Mouse (Mus musculus): Measurements from ENCODE around the gene Lsg1. TPM values are rescaled to one million over a fixed set of nuclear protein-coding genes. Genes with fewer than 3 reads are reported as not detected.

Gene Lsg1
- polyA plus RNA-seq, 1 experiment: 31.3 TPM

DNA sequence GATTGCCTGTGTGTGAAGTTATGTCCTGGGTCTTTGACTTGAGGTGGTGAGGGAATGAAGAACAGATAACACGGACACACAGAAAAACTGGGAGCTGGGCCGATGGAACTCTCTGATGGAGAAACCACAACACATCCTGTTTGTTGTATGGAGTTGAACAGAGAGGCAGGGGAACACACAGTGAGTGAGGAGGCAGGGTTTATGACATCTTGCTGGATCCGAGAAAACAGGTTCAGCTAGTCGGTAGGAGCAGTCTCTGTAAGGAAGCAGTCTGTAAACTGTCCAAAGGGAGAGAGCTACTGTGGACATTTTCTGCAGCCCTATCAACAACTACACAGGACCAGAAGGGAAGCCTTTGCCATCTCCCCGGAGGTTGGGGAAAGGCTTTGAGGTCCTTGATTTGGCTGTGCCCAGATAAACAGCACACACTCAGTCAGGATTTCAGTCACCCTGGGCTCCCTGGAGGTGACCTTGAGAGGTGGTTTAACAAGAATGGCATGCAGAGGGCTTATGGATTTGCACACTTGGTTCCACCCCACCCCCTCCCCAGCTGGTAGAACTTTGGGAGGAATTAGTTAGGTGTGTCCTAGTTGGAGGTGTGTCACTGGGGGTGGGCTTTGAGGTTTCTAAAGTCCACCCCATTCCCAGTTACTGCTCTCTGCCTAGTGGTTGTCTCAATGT, 27.9 kb downstream of the Lsg1 start:
- TF ChIP-seq POLR2A (IDR thresholded peaks at IDR 0.05; ENCODE audit: low read depth, low read length): no peak
- no peak for TF ChIP-seq CTCF (IDR thresholded peaks at IDR 0.05; ENCODE audit: borderline replicate concordance, insufficient read depth, low read length)

DNA sequence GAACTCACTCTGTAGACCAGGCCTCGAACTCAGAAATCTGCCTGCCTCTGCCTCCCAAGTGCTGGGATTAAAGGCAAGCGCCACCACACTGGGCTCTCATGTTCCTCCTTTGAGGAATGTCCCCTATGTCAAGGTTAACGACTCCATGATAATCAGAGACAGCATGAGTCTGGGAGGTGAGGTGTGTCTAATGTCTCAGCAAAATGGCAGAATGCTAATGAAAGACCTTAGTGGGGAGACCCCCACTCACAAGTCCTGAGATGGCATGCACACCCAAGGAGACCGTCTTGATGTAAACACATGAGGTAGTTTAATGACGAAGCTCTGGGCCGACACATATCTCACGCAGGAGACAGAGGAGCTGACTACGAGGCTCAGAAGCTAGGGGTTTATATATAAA, 33.3 kb downstream of the Lsg1 start:
- H3K4me3 ChIP-seq (ENCODE audit: insufficient read depth, low read length): no peak overlapping the region
- TF ChIP-seq POLR2A (IDR thresholded peaks at IDR 0.05; ENCODE audit: low read depth, low read length) (no peak), CTCF (IDR thresholded peaks at IDR 0.05; ENCODE audit: borderline replicate concordance, insufficient read depth, low read length) (no peak)
- H3K27ac ChIP-seq (ENCODE audit: insufficient read depth, low read length): no peak overlapping the region
- peaks cover 7% of the 10 kb centered on the region; the same call in 1 of the 2 replicates for H3K4me1 ChIP-seq (ENCODE audit: control insufficient read depth, insufficient read depth, low read length)

More for the DNA sequence above, 27.9 kb downstream of the Lsg1 start:
- Histone ChIP-seq H3K27ac (ENCODE audit: insufficient read depth, low read length) (no peak overlapping the region), H3K4me3 (ENCODE audit: insufficient read depth, low read length) (no peak overlapping the region), H3K4me1 (ENCODE audit: control insufficient read depth, insufficient read depth, low read length) (no peaks in the 10 kb centered on the region)

DNA sequence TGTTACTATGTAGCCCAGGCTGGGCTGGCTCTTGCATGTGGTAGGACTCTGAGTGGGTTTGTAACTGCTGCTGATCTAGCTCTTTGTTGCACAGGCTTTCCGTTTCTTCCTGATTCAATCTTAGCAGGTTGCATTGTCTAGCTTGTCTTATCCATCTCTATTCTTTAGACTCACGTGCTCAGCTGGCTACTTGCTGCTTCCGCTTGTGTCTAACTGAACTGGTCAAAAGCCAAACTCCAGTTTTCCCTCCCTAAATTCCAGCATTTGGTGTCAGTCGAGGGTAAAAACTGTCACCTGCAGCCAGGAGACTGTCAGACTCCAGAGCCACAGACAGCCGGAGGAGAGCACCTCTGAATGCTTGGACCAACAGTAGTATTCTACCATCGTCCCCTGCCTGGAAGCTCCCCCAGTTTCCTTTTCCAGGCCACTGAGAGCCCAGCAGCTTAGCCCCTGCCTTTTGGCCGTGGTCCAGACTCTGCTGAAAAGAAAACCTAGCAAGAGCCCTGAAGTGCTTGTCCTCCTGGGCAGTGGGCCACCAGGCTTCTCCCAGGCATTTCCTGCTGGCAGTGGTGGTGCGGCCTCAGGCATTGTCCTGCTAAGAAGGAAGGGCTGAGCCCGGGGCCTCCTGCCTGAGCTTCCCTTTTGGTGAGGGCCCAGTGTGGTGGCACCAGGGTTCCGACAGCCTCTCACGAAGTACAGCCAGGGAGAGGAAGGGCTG, 34.6 kb downstream of the Lsg1 start:
- no peak overlapping the region for H3K4me3 ChIP-seq (ENCODE audit: insufficient read depth, low read length)
- TF ChIP-seq POLR2A (IDR thresholded peaks at IDR 0.05; ENCODE audit: low read depth, low read length) (no peak), CTCF (IDR thresholded peaks at IDR 0.05; ENCODE audit: borderline replicate concordance, insufficient read depth, low read length) (no peak)
- H3K4me1 ChIP-seq (ENCODE audit: control insufficient read depth, insufficient read depth, low read length): peaks cover 7% of the 10 kb centered on the region; the same call in 1 of the 2 replicates
- peak overlapping the region; percentile 6; the same call in 1 of the 2 replicates for H3K27ac ChIP-seq (ENCODE audit: insufficient read depth, low read length)

- H3K27ac ChIP-seq (ENCODE audit: insufficient read depth, low read length): no peak within 1 kb of the TSS
- peak within 1 kb of the TSS; percentile 48 for H3K4me3 ChIP-seq (ENCODE audit: insufficient read depth, low read length)
- TF ChIP-seq CTCF (IDR thresholded peaks at IDR 0.05; ENCODE audit: borderline replicate concordance, insufficient read depth, low read length) (no peak), POLR2A (IDR thresholded peaks at IDR 0.05; ENCODE audit: low read depth, low read length) (no peak)
- H3K4me1 ChIP-seq (ENCODE audit: control insufficient read depth, insufficient read depth, low read length): peaks cover 7% of the 10 kb centered on the region; the same call in 1 of the 2 replicates
These were observed 36.6 kb downstream of the Lsg1 start, which contains the start of gene Tmem44 for GRCm38 (mm10) chr16:30550748-30551192. Tmem44 (minus strand) TSS chr16:30550842.

GRCm38 (mm10) chr16:30549966-30550747, 37.2 kb downstream of the Lsg1 start:
- Histone ChIP-seq H3K4me1 (ENCODE audit: control insufficient read depth, insufficient read depth, low read length) (peaks cover 7% of the 10 kb centered on the region; the same call in 1 of the 2 replicates), H3K4me3 (ENCODE audit: insufficient read depth, low read length) (peak overlapping the region; percentile 48), H3K27ac (ENCODE audit: insufficient read depth, low read length) (no peak overlapping the region)
- TF ChIP-seq POLR2A (IDR thresholded peaks at IDR 0.05; ENCODE audit: low read depth, low read length) (no peak), CTCF (IDR thresholded peaks at IDR 0.05; ENCODE audit: borderline replicate concordance, insufficient read depth, low read length) (peak; percentile 31; the same call in 1 of the 2 replicates)

GRCm38 (mm10) chr16:30549516-30549915, 37.9 kb downstream of the Lsg1 start:
- TF ChIP-seq POLR2A (IDR thresholded peaks at IDR 0.05; ENCODE audit: low read depth, low read length) (no peak), CTCF (IDR thresholded peaks at IDR 0.05; ENCODE audit: borderline replicate concordance, insufficient read depth, low read length) (no peak)
- H3K4me3 ChIP-seq (ENCODE audit: insufficient read depth, low read length): no peak overlapping the region
- H3K27ac ChIP-seq (ENCODE audit: insufficient read depth, low read length): no peak overlapping the region
- peaks cover 7% of the 10 kb centered on the region; the same call in 1 of the 2 replicates for H3K4me1 ChIP-seq (ENCODE audit: control insufficient read depth, insufficient read depth, low read length)

DNA sequence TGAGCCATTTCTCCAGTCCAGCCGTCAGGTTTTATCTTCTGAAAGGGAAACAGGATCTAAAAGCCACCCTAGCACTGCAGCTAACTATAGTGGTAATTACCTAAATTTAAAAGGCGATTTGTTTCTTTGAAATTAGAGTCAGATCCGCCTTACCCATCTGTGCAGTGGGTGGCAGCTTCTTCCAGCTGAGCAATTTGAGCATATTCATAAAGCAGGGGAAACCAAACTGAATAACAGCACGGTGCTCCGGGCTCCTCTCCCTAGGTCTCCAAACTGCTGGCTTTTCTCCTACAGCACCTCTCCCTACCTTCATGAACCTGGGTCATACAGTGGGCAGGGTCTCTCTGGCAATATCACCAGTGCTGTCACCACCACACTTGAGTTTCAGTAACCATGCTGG, 39.1 kb downstream of the Lsg1 start:
- Histone ChIP-seq H3K27ac (ENCODE audit: insufficient read depth, low read length) (no peak overlapping the region), H3K4me3 (ENCODE audit: insufficient read depth, low read length) (no peak overlapping the region), H3K4me1 (ENCODE audit: control insufficient read depth, insufficient read depth, low read length) (peaks cover 7% of the 10 kb centered on the region; the same call in 1 of the 2 replicates)
- no peak for TF ChIP-seq POLR2A (IDR thresholded peaks at IDR 0.05; ENCODE audit: low read depth, low read length)
- TF ChIP-seq CTCF (IDR thresholded peaks at IDR 0.05; ENCODE audit: borderline replicate concordance, insufficient read depth, low read length): no peak

GRCm38 (mm10) chr16:30544693-30545092, 42.7 kb downstream of the Lsg1 start:
- no peak overlapping the region for H3K4me3 ChIP-seq (ENCODE audit: insufficient read depth, low read length)
- no peak overlapping the region for H3K27ac ChIP-seq (ENCODE audit: insufficient read depth, low read length)
- TF ChIP-seq CTCF (IDR thresholded peaks at IDR 0.05; ENCODE audit: borderline replicate concordance, insufficient read depth, low read length): no peak
- no peak for TF ChIP-seq POLR2A (IDR thresholded peaks at IDR 0.05; ENCODE audit: low read depth, low read length)
- H3K4me1 ChIP-seq (ENCODE audit: control insufficient read depth, insufficient read depth, low read length): no peaks in the 10 kb centered on the region

GRCm38 (mm10) chr16:30543386-30543785, 44.0 kb downstream of the Lsg1 start:
- Histone ChIP-seq H3K4me3 (ENCODE audit: insufficient read depth, low read length) (no peak overlapping the region), H3K4me1 (ENCODE audit: control insufficient read depth, insufficient read depth, low read length) (no peaks in the 10 kb centered on the region), H3K27ac (ENCODE audit: insufficient read depth, low read length) (no peak overlapping the region)
- TF ChIP-seq CTCF (IDR thresholded peaks at IDR 0.05; ENCODE audit: borderline replicate concordance, insufficient read depth, low read length) (no peak), POLR2A (IDR thresholded peaks at IDR 0.05; ENCODE audit: low read depth, low read length) (no peak)
